Mouse (Mus musculus) naive thymus-derived CD4-positive, alpha-beta T cell, adult 2 months (primary cell): ENCODE measurements around the gene Gm21973.
A peak's percentile ranks its signal among the peaks of the same experiment; 100 is the strongest.

ENCODE experiments used
- DNase-seq: peaks from one replicate; pipeline ENCODE4 v3.0.0-alpha.2; 2011; ENCODE audit warnings: low read depth

Gene Gm21973

GRCm38 (mm10) chr15:10325080-10325479 lies at the start of gene Gm21973:
Gene Gm21973, plus strand, starts transcription at chr15:10325380.
- no peak for DNase-seq

GRCm38 (mm10) chr15:10276386-10276785 lies 48.8 kb upstream of the Gm21973 start:
- no peak for DNase-seq

GRCm38 (mm10) chr15:10277461-10277860 lies 47.7 kb upstream of the Gm21973 start:
- DNase-seq = no peak

- no peak for DNase-seq
Observed at GRCm38 (mm10) chr15:10281546-10281945, 43.6 kb upstream of the Gm21973 start.

GRCm38 (mm10) chr15:10283661-10284060 lies 41.5 kb upstream of the Gm21973 start:
- no peak for DNase-seq

- DNase-seq = peak; percentile 7
Observed at GRCm38 (mm10) chr15:10296570-10296969, 28.6 kb upstream of the Gm21973 start.

- DNase-seq = no peak
Observed at GRCm38 (mm10) chr15:10298058-10298457, 27.1 kb upstream of the Gm21973 start.

GRCm38 (mm10) chr15:10299467-10299866 lies 25.7 kb upstream of the Gm21973 start:
- DNase-seq = no peak

- no peak for DNase-seq
Observed at GRCm38 (mm10) chr15:10306461-10306860, 18.7 kb upstream of the Gm21973 start.

GRCm38 (mm10) chr15:10311826-10312225 lies 13.4 kb upstream of the Gm21973 start:
- no peak for DNase-seq

GRCm38 (mm10) chr15:10313522-10314455 lies 11.4 kb upstream of the Gm21973 start:
- peak; percentile 69 for DNase-seq

- no peak for DNase-seq
Observed at GRCm38 (mm10) chr15:10330626-10331025, 5.4 kb downstream of the Gm21973 start.

- no peak for DNase-seq
Observed at GRCm38 (mm10) chr15:10332566-10332965, 7.4 kb downstream of the Gm21973 start.

GRCm38 (mm10) chr15:10338606-10339005 lies 13.4 kb downstream of the Gm21973 start:
- no peak for DNase-seq

GRCm38 (mm10) chr15:10347044-10347443 lies 21.9 kb downstream of the Gm21973 start:
- DNase-seq = no peak

GRCm38 (mm10) chr15:10358039-10358948 lies 33.1 kb downstream of the Gm21973 start, which contains the start of gene Agxt2:
Gene Agxt2, plus strand, starts transcription at chr15:10358532.
- no peak for DNase-seq

GRCm38 (mm10) chr15:10366331-10366730 lies 41.2 kb downstream of the Gm21973 start:
- DNase-seq = no peak

GRCm38 (mm10) chr15:10375404-10375803 lies 50.2 kb downstream of the Gm21973 start:
- no peak for DNase-seq

- no peak for DNase-seq
Observed at GRCm38 (mm10) chr15:10378338-10378959, 53.3 kb downstream of the Gm21973 start.

- DNase-seq = no peak
Observed at GRCm38 (mm10) chr15:10379757-10380458, 54.7 kb downstream of the Gm21973 start.

- DNase-seq = no peak
Observed at GRCm38 (mm10) chr15:10387263-10387662, 62.1 kb downstream of the Gm21973 start.
